Mouse (Mus musculus) stomach, embryonic 14.5 days (tissue): ENCODE measurements around the gene Fam166a. TPM values are rescaled to one million over a fixed set of nuclear protein-coding genes. Genes with fewer than 3 reads are reported as not detected.

Source experiments
- ATAC-seq: fragments of 200-750 bp; cut with Nextera tagmentation; 2 replicates; pipeline ENCODE4 v1.8.0; 2017; ENCODE audit warnings: low read depth, moderate TSS enrichment; ENCODE audit not compliant: insufficient number of reproducible peaks, insufficient read depth, low FRiP score
- H3K27ac ChIP-seq: fragments of 300-500 bp; sonication (generic); 2 replicates; pipeline ENCODE4 v1.5.1; 2014; ENCODE audit warnings: mild to moderate bottlenecking, low read length, moderate library complexity, mixed read lengths
- H3K27me3 ChIP-seq: fragments of 300-500 bp; sonication (generic); 2 replicates; pipeline ENCODE4 v1.6.1; 2014; ENCODE audit warnings: low read length, control low read depth, mixed read lengths; ENCODE audit not compliant: control insufficient read depth, insufficient read depth
- H3K36me3 ChIP-seq: fragments of 300-500 bp; sonication (generic); 2 replicates; pipeline ENCODE4 v1.6.1; 2014; ENCODE audit warnings: mild to moderate bottlenecking, control low read depth, low read length, moderate library complexity, mixed read lengths; ENCODE audit not compliant: control insufficient read depth, insufficient read depth
- H3K4me1 ChIP-seq: fragments of 300-500 bp; sonication (generic); 2 replicates; pipeline ENCODE4 v1.6.1; 2014; ENCODE audit warnings: low read length, control low read depth, mixed read lengths; ENCODE audit not compliant: control insufficient read depth, insufficient read depth
- H3K4me2 ChIP-seq: fragments of 300-500 bp; sonication (generic); replicated peaks from 2 replicates; pipeline ENCODE4 v1.6.1; 2014; ENCODE audit warnings: low read depth, low read length, control low read depth
- H3K4me3 ChIP-seq: fragments of 300-500 bp; sonication (generic); 2 replicates; pipeline ENCODE4 v1.5.1; 2014; ENCODE audit warnings: low read depth, low read length, control low read depth
- H3K9ac ChIP-seq: fragments of 300-500 bp; sonication (generic); replicated peaks from 2 replicates; pipeline ENCODE4 v1.6.1; 2014; ENCODE audit warnings: low read depth, mild to moderate bottlenecking, control low read depth, low read length, moderate library complexity, mixed read lengths
- H3K9me3 ChIP-seq: fragments of 300-500 bp; sonication (generic); 2 replicates; pipeline ENCODE4 v1.6.1; 2016; ENCODE audit warnings: low read depth, low read length, control low read depth; ENCODE audit not compliant: control insufficient read depth
- WGBS: fragments of 180-500 bp; shearing (Covaris S2); extraction: QIAGEN DNeasy Blood & Tissue Kit; methylation state at CpG from one replicate; pipeline ENCODE4 v1.1.7; 2014; 5-methylcytosine and 5-hydroxymethylcytosine counted together
- polyA plus RNA-seq: library from polyadenylated mRNA; unstranded; fragments of >200 nt; fragmentation: Nextera tagmentation; extraction: Ambion mirVana; gene quantifications from 2 replicates; pipeline ENCODE4 v1.2.1, GENCODE M21; 2014

Gene Fam166a
- polyA plus RNA-seq, 1 experiment from 2014 or later = not detected

DNA sequence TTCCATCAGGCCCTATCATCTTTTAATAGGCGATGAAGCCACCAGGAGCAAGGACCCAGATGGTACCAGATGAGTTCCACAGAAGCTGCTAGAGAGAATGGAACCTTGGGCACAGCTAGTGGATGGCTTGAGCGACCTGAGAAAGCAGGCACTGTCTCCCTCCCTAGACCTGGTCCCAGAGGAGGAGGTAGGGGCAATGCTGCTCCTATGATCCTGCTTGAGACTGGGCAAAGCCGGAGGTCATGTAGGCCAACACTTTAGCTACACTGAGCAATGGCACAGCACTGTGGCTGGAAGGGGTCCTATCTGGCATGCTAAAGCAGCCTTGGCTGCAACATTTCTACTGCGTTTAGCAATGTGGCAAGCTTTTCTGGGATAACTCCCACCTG is 42.9 kb upstream of the Fam166a start:
- H3K9ac ChIP-seq = no peak overlapping the region
- H3K9me3 ChIP-seq = no peaks in the 10 kb centered on the region
- peaks cover 5% of the 10 kb centered on the region for H3K27me3 ChIP-seq
- no peak for ATAC-seq
- 83% methylated on average over 4 of the region's 4 CpGs for WGBS
- H3K4me2 ChIP-seq = no peak overlapping the region
- H3K4me1 ChIP-seq = peaks cover 30% of the 10 kb centered on the region
- H3K4me3 ChIP-seq = no peak overlapping the region
- H3K36me3 ChIP-seq = no peaks in the 10 kb centered on the region
- no peak overlapping the region for H3K27ac ChIP-seq

- Histone ChIP-seq H3K4me2 (no peak overlapping the region), H3K9ac (no peak overlapping the region), H3K4me1 (peaks cover 34% of the 10 kb centered on the region), H3K27ac (no peak overlapping the region), H3K4me3 (no peak overlapping the region), H3K9me3 (no peaks in the 10 kb centered on the region), H3K27me3 (peaks cover 7% of the 10 kb centered on the region), H3K36me3 (no peaks in the 10 kb centered on the region)
- ATAC-seq = no peak
- WGBS = 48% methylated on average over 6 of the region's 6 CpGs
Measured at GRCm38 (mm10) chr2:25176573-25176972, 42.0 kb upstream of the Fam166a start.

DNA sequence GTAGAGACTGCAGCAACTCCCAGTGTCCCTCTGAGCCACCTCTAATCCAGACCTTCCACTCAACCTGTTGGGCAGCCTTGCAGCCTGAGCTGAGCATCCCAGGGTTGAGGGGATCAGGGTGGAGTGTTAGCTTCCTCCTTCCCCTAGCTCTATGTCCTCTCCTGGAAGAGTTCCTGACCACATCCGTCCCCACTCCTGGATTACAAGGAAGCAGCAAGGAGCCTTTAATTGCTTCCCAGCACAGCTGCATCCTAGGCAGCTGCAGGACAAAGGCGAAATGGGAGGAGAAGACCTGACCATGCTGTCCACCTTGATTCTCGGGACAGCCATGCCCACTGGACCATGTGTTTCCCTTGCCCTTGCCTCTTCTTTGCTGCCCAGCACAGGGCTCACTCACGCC is 41.5 kb upstream of the Fam166a start:
- WGBS = 46% methylated on average over 4 of the region's 4 CpGs
- peaks cover 7% of the 10 kb centered on the region for H3K27me3 ChIP-seq
- H3K36me3 ChIP-seq = no peaks in the 10 kb centered on the region
- no peak for ATAC-seq
- peaks cover 34% of the 10 kb centered on the region for H3K4me1 ChIP-seq
- no peaks in the 10 kb centered on the region for H3K9me3 ChIP-seq
- H3K27ac ChIP-seq = peak overlapping the region; percentile 40; the same call in 1 of the 2 replicates
- H3K4me2 ChIP-seq = no peak overlapping the region
- no peak overlapping the region for H3K4me3 ChIP-seq
- no peak overlapping the region for H3K9ac ChIP-seq

DNA sequence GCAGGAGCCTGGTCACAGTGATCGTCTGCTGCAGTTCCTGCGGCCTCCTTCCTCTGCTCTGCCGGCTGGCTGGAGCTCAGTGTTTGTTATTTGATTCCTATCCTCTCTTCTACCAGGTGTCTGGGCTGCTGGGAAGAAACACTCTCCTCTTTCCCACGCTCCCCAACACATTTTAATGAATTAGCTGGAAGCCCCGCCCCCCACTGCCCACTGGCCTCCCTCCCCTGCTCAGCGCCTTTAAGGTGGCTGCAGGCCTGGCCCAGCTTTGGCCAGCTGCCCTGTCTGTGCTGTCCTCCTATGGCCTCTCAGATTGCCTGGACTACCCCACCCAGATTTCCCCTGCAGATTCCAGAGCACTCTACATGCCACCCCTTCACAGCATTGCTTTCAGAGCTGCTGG is 40.9 kb upstream of the Fam166a start:
- no peaks in the 10 kb centered on the region for H3K36me3 ChIP-seq
- H3K27ac ChIP-seq = peak overlapping the region; percentile 40; the same call in 1 of the 2 replicates
- H3K9ac ChIP-seq = no peak overlapping the region
- no peak overlapping the region for H3K4me2 ChIP-seq
- peaks cover 7% of the 10 kb centered on the region for H3K27me3 ChIP-seq
- peaks cover 34% of the 10 kb centered on the region for H3K4me1 ChIP-seq
- no peak overlapping the region for H3K4me3 ChIP-seq
- H3K9me3 ChIP-seq = no peaks in the 10 kb centered on the region
- 5% methylated on average over 6 of the region's 6 CpGs for WGBS
- ATAC-seq = no peak

GRCm38 (mm10) chr2:25178285-25178972 is 40.1 kb upstream of the Fam166a start:
- Histone ChIP-seq H3K9ac (no peak overlapping the region), H3K4me2 (no peak overlapping the region), H3K4me1 (peaks cover 29% of the 10 kb centered on the region), H3K9me3 (no peaks in the 10 kb centered on the region), H3K27ac (peak overlapping the region; percentile 27; the same call in 1 of the 2 replicates), H3K36me3 (no peaks in the 10 kb centered on the region), H3K4me3 (no peak overlapping the region), H3K27me3 (peaks cover 7% of the 10 kb centered on the region)
- 28% methylated on average over 10 of the region's 10 CpGs for WGBS
- no peak for ATAC-seq

GRCm38 (mm10) chr2:25179566-25180217 is 38.9 kb upstream of the Fam166a start:
- Histone ChIP-seq H3K9ac (no peak overlapping the region), H3K4me2 (peak overlapping the region; percentile 84), H3K36me3 (no peaks in the 10 kb centered on the region), H3K4me3 (peak overlapping the region; percentile 52; the same call in 1 of the 2 replicates), H3K9me3 (no peaks in the 10 kb centered on the region), H3K27me3 (peaks cover 12% of the 10 kb centered on the region), H3K27ac (no peak overlapping the region), H3K4me1 (peaks cover 29% of the 10 kb centered on the region)
- WGBS = 38% methylated on average over 15 of the region's 15 CpGs
- no peak for ATAC-seq

DNA sequence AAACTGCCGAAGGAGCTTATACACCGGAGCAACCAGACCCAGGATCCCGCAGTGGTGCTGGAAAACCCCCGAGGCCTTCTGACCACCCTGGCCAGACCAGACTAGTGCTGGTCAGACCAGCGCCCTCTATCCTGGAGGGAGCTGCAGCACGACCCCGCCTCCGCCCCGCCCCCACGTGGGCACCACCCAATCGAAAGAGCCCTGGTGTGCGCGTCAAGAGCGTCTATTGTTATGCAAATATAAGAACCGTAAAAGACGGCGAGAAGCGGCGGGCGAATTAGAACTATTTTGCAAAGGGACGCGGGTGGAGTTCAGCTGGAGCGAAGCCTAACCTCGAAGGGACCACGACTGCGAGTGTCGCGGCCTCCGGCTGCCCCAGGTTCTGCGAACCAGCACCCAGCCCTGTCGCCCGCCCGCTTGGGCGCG is 38.1 kb upstream of the Fam166a start, which contains the start of gene Nrarp:
Gene Nrarp, plus strand, starts transcription at position 281 of the 426 bp plus-strand sequence.
- Histone ChIP-seq H3K4me1 (peaks cover 27% of the 10 kb centered on the region), H3K9ac (peak within 1 kb of the TSS; percentile 46), H3K36me3 (no peaks in the 10 kb centered on the region), H3K27ac (peak within 1 kb of the TSS; percentile 88), H3K4me2 (peak within 1 kb of the TSS; percentile 84), H3K9me3 (no peaks in the 10 kb centered on the region), H3K4me3 (peak within 1 kb of the TSS; percentile 52), H3K27me3 (peaks cover 16% of the 10 kb centered on the region)
- WGBS = under 1% methylated on average over 35 of the region's 35 CpGs
- ATAC-seq = peak; percentile 91

- H3K36me3 ChIP-seq = no peaks in the 10 kb centered on the region
- WGBS = under 1% methylated on average over 96 of the region's 100 CpGs
- peak overlapping the region; percentile 46 for H3K9ac ChIP-seq
- peak overlapping the region; percentile 88 for H3K27ac ChIP-seq
- H3K4me2 ChIP-seq = peak overlapping the region; percentile 84
- no peaks in the 10 kb centered on the region for H3K9me3 ChIP-seq
- H3K4me3 ChIP-seq = peak overlapping the region; percentile 52
- H3K27me3 ChIP-seq = peaks cover 16% of the 10 kb centered on the region
- ATAC-seq = peak; percentile 34
- H3K4me1 ChIP-seq = peaks cover 27% of the 10 kb centered on the region
Measured at GRCm38 (mm10) chr2:25180973-25181890, 37.3 kb upstream of the Fam166a start.
